Mouse (Mus musculus): ENCODE measurements around the gene Ccr1l1.
A peak's percentile ranks its signal among the peaks of the same experiment; 100 is the strongest.

Ccr1l1 gene

GRCm38 (mm10) chr9:123928118-123928758, 50.0 kb downstream of the Ccr1l1 start:
- DNase-seq (ENCODE audit: low read depth, low spot score): peak; percentile 97
- H3K36me3 ChIP-seq (ENCODE audit: control insufficient read depth, insufficient read depth, low read length, poor library complexity, severe bottlenecking): no peaks in the 10 kb centered on the region
- H3K27me3 ChIP-seq (ENCODE audit: control insufficient read depth, insufficient read depth, low read length, poor library complexity, severe bottlenecking): no peaks in the 10 kb centered on the region

DNA sequence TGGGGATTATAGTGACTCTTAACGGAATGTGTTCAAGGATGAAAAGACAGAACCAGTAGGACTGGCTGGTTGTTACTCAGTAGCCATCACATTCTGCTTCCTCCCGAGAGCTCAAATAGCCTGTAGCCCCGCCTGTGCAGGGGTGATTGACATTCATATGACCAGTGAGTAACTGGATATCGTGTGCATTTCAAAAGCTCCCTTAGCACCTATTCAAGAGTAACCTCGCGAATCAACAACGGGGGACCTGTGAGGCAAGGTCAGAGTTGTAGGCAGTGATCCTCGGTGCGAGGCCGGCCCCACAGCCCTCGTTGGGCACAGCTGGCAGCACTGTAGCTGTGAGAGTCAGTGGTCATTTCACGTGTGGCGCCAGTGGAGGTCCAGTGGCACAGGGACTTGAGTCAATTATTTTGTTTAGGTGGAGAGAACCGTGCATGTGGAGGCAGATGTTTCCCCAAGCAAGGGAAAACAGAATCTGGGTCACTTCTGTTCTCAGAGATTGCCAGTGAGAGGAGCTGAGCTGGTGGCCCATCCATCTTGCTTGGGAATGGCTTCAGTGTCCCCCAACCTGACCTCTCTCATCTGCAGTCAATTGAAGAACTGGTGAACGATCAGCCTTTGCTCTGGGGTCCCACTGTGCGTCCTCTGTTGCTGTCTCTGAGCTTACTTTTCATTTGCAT, 50.8 kb downstream of the Ccr1l1 start:
- peak; percentile 64 for DNase-seq (ENCODE audit: low read depth, low spot score)
- Histone ChIP-seq H3K27me3 (ENCODE audit: control insufficient read depth, insufficient read depth, low read length, poor library complexity, severe bottlenecking) (no peaks in the 10 kb centered on the region), H3K36me3 (ENCODE audit: control insufficient read depth, insufficient read depth, low read length, poor library complexity, severe bottlenecking) (no peaks in the 10 kb centered on the region)
